Mouse (Mus musculus) kidney, adult 11 months (tissue): ENCODE data around the gene Cys1.

Experiments used
- DNase-seq: peaks from one replicate; pipeline ENCODE4 v3.0.0; 2022

Cys1 gene

DNA sequence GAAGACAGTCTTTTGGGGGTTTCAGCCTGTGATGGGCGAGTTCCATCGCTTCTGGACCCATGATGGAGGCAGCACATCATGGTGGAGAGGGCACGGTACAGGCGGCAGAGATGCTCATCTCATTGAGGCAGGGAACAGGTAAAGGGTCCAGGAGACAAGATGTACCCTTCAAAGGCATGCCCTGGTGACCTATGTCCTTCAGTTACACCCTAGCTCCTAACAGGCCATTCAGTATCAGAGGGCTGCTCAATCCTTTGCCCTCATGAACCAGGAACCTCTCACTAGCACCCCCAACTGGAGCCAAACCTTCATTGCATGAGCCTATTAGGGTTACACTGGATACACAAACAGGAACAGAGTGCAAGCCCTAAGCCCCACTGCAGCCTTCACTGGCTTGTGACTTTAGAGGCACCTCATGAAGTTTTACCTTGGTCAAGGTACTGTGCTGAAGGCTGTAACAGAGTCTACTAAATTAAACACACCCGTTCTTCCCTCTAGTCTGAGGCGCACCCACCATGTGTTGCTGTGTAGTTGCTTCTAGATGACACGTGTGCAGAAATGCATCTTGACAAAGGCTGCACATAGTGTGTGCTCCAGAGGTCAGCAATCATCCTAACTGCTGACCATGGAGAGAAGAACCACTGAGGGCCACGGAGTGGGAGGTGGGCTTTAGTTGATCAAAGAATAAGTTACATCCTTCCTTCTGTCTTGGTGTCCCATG is 16.0 kb upstream of the Cys1 start:
- no peak for DNase-seq

DNA sequence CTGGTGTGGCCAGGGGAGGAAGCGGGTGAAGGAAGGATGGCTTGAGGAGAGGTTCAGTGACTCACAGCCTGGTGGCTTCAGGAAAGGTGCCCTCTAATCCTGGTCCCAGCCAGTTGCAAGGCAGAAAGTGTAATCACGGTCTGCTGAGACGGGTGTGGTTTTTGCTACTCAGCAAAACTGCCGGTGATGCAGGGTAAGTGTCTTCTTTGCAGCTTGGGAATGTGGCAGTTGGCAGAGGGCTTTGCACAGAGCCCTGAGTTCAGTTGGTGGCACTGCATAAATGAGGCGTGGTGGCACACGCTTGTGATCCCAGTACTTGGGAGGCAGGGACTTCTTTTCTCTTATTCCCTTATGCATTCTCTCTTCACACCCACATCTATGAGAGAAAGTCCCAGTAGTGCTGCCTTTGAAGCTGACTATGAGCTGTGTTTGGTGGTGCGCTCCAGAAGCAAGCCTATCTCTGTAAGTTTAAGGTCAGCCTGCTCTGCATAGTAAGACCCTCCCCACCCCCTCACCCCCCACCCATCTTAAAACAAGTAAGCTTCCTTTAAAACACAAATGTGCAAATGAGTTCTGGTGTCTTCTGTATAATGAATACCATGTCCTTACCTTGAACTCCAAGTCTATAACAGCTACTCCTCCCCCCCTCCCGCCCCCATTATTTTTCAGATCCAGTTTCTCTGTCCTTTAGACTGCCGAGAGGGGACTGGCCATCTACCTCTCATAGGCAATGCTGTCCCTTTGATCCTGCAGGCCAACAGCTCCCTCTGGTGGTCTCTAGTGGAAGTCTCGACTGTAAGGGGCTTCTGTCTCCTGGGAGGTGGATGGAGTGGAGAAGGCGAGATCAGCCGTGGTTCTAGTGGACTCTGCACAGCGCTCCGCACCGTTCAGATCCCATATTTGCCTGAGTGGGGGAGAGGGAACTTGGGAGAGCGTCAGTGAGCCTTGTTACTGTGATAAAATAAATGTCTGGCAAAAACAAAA is 15.2 kb upstream of the Cys1 start:
- DNase-seq, result peak; percentile 85

DNA sequence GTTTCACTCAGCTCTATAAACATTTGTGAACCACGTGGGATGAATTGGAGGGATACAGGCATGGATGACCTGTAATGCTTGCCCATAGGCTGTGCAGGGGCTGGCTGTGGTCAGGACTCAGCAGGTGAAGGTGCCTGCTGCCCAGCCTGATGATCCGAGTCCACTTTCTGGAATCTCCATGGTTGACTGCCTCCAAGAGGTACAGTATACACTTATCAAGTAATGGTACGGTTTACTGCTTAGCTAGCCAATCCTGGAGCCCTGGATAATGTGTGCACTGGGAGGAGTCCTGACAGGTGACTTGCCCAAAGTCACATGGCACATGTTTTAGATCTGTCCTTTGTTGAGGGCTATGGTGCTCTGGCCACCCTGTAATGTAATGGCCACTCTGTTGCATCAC is 8.7 kb upstream of the Cys1 start:
- DNase-seq, result peak; percentile 78

DNA sequence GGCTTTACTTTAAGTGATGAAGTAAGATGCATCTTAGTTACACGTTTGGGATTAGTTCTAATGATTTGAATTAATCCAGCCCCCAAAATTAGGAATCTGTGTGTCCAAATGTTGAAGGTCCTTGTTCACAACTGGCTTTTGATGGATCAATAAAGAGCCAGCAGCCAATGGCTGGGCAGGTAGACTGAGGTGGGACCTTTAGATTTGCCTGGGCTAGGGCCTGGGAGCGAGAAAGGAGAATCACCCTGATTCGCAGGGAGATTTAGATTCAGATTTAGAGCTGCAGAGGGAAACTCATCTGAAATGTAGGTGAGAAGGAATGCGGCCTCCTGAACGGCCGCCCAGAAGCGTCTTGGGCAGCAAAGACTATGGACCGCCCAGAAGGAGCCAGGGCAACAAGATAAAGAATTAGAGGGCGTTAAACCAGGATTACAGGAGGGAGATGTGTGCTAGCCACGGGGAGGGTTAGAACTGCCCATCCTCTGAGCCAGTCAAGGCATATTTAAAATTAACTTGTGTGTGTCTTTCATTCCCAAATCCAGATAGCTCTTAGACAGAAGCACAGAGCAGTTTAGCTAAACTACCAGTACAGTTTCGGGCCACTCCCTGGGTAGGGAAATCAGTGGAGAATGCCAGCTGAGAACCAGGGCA is 5.2 kb upstream of the Cys1 start:
- peak; percentile 49 for DNase-seq

DNA sequence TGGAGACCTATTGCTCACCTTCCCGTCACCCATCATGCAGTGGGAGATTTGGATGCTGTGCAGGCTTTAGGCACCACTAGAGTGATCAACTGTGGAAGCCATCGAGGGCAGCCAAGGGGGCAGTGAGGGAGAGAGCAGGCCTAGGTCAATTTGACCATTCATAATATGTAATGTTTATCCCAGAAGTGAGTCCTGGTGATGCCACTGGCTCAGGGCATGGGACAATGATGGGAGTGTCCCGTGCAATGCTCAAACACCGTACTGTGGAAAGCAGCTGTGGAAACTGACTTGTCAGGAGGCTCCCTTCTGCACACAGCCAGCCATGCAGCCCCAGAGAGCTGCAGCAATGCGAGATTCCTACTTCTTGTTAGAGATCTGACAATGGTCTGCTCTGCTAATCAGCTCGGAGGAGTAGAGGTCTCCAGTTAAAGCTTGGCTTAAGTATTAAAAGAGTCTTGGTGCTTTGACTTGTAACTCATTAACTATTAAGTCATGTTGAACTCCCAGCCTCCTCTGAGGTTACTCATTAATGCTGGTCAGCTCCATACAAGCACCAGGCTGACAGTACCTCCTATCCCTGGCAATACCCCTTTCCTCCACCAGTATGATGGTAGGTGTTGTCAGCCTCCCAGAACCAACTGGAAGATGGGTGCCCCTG is 4.6 kb upstream of the Cys1 start:
- peak; percentile 82 for DNase-seq

DNA sequence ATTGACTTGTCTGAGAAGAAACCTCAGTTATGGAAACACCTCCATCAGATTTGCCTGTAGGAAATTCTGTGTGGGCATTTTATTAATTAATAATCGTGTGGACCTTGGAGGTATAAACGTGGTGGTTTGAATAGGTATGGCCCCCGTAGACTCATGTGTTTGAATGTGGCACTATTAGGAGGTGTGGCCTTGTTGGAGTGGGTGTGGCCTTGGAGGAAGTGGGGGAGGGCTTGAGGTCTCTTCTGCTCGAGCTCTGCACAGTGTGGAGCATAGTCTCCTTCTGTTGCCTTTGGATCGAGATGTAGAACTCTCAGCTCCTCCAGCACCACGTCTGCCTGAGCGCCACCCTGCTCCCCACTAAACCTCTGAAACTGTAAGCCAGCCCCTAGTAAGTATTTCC is 1.8 kb upstream of the Cys1 start:
- DNase-seq, result peak; percentile 60

DNA sequence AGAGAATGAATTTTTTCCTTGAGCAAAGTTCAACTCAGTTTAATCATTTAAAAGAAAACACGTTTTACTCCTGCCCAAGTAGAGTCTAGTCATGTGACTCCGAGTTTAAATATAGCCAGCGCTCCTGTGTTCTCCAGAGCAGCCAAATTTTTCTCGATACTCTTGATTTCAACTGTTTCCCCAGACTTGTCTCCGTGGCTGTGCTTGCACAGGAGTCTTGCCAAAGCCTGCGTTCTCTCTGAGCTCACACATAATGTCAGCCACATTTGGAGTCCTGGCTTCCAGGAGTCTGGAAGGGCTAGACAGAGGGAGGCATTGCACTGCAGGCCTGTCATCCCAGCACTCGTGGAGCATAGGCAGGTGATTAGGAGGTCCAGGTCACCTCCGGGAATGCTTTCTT is 950 bp upstream of the Cys1 start:
- peak; percentile 79 for DNase-seq

DNA sequence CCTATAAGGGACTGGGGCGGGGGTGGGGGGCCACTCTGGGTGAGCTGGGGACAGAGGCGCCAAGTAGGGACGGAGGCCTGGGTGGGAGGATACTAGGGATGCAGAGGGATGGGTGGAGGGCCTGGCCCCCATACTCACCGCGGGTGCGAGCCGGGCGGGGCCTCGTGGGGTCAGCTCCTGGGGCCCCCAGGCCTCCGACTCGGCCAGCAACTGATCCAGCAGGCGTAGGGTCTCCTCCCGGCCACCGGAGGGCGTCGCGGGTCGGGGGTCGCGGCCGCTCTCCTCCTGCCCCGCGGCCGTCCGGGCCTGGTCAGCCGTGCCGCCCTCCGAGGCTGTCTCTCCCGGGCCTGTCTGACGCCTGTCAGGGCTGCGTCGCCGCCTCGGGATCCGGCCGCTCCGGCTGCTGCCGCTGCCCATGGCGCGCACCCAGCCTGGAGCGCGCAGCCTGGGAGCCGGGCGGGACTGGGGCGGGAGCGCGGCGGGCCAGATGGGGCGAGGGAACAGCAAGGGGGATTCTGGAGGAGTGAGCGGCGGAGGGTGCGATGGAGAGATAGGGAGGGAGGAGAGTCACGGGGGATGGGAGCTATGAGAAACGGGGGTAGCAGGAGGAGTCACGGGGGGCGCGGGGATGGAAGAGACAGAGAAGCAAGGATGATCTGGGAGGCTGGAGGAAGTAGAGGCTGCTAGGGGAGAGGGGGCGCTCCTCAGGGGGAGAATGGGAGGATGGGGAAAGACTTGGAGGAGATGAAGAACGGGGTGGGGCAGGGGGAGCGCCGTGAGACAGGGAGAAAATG is 924 bp downstream of the Cys1 start:
- no peak for DNase-seq

DNA sequence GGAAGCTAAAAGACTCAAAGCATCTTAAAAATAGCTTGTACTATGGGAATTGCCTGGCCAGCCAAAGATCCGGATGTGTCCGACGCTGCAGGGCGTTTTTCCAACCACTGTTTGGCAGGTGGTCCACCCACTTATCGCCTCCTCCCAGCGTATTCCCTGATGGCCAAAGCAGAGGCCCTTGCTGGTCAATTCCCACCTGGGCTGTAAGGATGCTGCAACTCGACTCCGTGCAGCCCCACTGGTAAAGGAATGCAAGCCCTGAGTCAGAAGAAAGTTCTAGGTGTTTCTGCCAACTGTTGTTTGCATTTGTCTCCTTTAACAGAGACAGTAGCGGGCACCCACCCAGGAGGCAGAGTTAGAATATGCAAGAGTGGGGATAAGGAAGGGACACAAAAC is 1.5 kb downstream of the Cys1 start:
- peak; percentile 46 for DNase-seq

DNA sequence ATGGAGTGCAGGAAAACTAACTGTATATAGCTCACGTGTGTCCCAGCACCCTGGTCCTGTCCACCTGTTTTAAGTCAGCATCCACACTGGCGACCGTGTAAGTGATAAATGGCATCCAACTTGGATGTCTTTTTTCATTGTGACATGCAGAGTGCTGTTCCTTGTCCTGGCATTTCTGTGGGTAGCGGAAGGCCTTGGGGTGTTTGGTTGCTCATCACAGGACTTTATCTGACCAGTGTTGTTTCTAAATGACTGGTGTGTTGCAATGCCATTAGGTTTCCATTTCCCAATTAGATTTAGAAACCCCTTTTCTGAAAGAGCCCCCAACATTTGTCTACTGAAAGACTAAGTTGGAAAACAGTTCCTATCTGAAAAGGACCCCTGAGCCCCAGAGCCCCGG is 19.5 kb downstream of the Cys1 start:
- DNase-seq, result no peak

DNA sequence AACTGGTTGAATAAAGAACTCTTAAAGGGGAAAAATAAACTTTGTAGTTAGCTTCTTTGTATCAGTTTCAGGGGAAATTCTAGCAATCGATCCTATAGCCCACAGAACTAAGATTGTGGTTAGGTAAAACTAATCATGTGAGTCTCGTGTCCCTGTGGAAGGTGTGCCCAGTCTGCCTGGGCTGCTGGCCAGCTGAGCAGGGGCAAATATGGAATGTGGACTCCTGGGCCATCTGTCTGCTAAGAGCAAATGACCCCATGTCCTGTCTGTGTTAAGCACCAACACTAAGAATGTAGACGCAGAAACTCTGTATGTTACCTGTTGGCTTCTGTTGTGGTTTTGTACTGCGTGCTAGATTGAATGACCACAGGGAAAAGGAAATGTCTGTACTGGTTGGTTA is 20.5 kb downstream of the Cys1 start:
- DNase-seq, result peak; percentile 70

DNA sequence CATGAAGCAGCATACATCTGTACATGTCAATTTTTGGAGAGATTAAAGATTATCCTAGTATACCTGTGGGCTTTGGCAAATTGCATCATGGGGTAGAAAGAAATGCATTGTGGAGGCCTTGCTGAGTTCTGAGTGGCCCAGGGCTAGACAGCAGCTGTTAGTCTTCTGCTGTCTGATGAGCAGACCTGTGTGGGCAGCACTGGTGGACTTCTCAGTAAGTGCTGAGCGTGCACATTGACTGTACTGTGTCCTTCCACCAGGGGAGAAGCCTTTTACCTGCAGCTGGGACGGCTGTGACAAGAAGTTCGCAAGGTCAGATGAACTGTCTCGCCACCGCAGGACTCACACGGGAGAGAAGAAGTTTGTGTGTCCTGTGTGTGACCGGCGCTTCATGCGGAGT is 21.7 kb downstream of the Cys1 start:
- no peak for DNase-seq

DNA sequence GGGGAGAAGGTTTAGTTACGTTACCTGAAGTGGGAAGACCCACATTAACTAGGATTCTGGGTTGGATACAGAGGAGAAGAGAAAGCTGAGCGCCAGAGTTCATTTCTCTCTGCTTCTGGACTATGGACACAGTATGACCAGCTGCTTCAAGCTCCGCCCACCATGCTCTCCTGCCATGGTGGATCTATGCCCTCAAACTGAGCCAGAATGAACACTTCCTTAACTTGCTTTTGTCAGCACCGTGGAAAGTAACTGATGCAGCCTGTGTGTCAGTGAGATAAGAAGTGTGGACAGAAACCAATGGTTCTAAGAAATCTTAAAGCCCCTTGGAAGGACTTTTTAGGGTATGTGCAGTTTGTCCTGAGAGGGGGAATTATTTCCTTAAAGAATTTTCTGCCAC is 22.6 kb downstream of the Cys1 start:
- DNase-seq, result no peak

DNA sequence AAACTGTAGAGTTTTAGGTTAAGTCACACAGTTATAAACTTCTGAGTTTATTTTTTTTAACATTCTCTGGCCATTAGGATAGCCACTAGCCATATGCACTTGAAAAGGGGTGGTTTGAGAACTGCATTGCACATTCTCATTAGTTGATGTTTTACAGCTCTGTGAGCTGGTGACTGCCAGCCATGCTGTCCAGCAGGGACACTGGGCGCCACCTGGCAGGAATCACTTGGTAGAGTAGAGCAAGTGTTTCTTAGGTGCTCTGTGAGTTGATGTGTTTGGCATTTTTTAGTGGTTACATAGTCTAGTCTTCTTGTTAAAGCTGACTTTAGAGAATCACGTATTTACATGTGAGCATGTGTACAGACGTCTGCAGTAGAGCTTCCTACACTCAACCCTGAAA is 25.2 kb downstream of the Cys1 start:
- no peak for DNase-seq

DNA sequence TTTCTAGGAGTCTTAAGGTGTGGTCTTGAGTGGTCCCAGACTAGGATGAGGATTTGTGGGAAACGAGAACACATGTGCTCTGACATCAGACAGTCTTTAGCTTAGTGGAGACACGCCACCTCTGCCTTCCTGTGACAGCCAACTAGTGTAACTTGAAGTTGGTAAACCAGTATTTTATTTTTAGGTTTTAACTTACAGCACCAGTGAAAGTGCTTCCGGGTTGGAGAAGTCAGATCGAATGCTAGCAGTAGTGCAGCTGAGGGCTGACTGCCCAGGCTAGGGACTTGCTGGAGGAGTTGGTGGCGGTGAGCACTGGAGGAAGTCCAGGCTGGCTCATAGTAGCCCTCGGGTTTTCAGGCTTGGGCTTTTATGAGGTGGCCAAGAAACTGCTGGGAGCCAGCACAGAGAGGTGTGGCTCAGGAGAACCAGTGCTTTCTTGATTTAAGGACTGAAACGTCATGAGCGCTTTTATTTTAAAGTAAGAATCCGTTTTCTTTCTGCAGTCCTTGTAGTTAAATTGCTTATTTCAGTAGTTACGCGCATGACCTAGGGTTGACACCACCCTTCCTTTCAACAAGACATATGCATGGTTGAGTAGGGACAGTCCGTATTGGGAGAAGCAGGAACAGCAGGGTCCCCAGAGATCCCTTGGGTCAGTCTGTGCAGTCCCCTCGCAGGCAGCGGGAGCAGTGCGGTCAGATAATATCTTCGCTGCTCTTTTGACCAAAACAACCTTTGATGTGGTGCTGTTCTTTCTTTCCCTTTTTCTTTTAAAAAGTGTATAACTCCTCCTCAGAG is 27.3 kb downstream of the Cys1 start:
- DNase-seq, result no peak

DNA sequence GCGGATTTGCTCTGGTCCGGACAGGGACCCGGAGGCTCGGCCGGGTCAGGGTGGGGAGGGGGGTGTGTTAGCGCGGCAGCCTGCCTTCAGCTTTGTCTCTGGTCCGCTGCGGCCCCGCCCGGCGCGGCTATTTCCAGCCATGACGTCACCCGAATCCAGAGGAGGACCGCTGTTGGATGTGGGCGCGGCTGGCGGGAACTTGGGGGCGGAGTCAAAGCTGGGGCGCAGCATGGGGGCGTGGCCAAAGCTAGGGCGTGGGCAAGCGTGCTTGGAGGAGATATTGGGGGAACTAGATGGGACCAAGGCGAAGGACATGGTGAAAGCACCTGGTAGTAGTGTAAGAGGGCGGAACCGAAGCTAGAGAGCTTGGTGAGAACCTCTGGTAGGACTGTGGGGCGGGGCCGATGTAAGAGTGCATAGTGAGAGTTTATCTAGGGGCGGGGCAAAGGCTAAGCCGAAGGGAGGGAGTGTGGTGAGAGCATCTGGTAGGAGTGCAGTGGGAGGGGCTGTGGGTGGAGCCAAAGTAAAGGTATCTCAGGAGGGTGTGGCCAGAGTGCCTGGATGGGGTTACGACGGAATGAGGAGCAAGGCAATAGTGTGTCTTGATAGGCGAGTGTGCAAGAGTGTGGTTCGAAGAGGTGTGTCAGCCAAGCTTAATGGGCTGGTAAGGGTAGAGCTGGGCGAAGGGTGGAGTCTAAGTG is 29.8 kb downstream of the Cys1 start:
- DNase-seq, result peak; percentile 97

DNA sequence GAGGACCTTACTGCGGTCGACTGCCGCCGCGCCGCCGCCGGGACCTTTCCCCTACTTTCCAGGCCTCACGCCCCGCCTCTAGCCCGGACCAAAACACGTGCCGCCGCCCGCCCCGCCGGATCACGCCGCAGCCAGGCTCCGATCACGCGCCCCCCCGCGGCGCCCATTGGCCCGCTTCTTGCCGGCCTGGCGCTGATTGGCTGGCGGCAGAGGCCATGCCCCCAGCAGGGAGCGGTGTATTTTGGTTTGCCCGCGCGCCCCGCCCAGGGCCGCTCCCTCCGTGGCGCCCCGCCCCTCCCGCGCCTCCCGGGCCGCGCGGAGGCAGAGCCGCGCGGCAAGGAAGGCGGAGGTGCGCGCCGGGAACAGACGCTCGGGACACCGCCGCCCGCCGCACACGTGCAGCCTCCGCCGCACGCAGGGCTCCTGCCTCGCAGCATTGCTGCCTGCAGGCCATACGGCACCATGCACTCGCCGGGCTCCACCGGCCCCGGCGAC is 30.5 kb downstream of the Cys1 start, which contains the start of gene Klf11:
Klf11 (plus strand) TSS at position 212 of the 495 bp plus-strand sequence.
- DNase-seq, result peak; percentile 98

DNA sequence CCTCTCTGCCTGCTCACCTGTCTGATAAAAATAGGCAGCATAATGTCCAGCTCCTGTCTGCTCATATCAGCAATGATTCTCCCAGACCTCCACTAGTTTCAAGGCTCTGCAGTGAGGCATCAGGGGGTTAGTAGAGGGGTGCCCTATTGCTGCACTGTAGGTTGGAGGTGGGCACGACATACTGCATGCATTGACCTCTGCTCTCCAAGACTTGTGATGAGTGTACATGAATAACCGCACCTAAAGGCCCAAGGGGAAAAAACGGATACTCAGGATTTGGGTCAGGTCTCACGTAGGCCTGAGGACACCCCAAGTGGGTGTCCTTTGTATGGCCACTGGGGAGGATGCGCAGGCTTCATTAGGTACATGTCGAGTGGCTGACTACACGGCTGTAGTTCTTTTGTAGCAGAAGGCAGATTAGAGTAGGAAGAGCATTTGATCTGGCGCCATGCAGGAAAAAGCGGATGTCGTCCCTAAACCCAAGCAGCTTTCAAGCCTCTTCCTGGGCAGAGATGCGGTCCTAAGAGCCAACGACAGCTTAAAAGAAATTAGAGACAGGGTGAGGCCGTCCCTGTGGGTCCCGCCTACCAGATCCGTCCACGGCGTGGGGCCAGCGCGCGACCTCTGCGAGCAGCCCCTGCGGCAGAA is 31.1 kb downstream of the Cys1 start:
- no peak for DNase-seq

DNA sequence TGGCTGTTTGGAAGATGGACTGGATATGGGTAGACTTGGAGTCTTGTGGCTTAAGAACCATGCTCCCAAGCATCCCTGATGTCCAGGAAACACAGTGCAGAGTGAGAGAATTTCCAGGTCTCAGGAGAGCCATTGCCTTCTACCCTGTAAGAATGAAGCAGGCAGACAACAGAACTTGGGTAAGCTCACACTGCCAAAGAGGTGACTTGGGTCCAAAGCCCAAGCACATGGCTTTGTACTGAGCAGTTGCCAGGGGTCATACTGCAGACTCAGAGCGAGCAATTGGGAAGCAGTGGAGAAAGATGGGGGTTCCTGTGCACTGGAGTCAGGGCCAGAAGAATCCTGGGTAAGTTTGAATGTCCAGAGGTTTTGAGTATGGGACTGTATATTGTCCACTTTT is 33.5 kb downstream of the Cys1 start:
- DNase-seq, result no peak

DNA sequence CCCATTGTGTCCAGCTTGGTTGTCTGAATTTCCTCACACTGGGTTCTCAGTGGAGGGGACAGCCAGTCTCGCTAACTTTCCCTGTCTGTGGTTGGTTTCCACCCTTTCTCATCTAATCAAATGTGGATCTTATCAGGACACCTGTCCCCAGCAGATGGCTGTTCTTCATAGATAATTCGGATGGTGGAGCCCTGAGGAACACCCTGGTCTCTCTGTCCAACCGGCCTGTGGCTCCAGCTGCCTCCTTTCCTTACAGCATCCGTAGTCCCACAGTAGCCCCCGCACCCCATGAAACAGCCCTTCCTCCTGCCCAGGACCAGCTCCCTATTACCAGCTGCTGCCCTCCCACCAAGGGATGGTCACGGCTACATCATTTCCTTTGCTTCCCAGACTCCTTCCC is 35.7 kb downstream of the Cys1 start:
- DNase-seq, result no peak
